Mouse (Mus musculus) left cerebral cortex, adult 9 months (tissue): Measurements from ENCODE around the gene Comt.

ENCODE experiments used
- DNase-seq, 2 experiments: peaks; one replicate each; pipeline ENCODE4 v3.0.0; 2022; ENCODE audit warnings: low spot score in 2 of 2

The Comt gene

DNA sequence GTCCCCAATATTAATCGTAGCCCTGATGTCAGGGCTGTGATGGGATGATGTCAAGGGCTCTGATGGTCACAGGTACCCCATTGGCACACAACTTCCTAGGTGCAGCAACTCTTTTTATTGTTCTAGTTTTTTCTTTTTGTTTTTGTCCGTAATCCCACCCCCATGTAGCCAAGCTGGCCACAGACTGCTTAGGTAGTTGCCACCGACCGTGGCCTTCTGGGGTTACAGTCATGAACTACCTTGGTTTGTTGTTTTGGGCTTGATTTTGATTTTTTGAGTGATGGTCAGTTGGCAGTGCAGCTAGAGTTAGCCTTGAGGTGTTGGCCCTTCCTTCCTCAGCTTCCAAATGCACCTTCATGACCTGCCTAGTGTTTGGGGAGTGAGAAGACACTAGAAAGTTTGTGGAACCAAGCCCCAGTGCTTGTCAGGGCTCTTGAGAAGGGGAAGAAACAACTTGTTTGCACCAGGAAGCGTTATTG, at the start of gene Comt:
Gene Comt (minus strand): TSS at position 51 of the 479 bp plus-strand sequence.
- DNase-seq = no peak

DNA sequence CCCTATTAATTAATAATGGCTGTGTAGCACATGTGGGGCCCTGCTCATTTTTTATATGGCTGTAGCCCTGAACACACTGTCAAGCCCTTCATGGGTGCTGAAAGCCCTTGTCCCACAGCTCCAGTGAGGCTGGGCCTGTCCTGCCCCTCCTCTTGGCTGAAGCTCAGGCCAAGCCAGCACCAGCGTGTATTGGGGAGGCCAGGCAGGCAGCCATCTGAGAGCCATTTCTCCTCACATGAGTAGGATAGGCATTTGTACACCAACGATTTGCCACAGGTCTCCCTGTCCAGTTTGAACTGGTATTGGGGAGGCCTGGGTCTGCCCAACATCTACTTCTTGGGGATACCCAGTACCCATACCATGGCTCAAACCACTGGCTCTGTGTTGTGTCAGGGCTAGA, 47.4 kb upstream of the Comt start:
- no peak for DNase-seq

DNA sequence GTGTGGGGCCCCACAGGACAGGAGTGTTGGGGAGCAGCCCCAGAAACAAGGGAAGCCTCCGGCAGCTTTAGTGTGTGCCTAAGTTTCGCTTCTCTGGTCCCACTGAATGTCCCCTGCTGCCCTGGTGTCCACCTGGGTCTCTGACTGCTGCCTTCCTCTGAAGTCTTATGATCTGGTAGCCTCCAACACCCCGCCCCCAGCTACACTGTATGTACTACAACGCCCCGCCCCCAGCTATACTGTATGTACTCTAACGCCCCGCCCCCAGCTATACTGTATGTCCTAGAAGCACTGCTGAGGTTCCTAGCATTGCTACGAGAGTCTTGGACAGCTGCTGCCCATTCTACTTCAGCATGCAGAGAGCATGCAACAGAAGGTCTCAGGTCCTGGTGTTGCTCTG, 46.3 kb upstream of the Comt start:
- DNase-seq = no peak

DNA sequence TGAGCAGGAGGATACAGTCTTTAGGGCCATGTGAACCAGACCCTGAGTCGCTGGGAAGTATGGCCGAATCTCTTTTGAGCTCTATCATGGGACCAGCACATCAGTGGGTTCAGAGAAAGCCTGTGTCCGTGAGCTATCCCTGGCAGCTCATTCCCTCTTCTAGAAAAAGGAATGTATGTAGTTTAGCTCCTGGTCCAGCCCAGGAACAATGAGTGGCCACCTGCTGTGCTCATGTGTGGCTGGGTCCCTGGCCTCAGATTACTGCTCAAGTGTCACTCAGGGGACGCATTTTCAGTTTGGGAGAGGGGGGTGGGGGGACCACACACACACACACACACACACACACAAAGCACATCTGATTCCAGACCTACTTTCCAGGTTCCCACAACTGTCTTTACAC, 45.8 kb upstream of the Comt start:
- DNase-seq = no peak

DNA sequence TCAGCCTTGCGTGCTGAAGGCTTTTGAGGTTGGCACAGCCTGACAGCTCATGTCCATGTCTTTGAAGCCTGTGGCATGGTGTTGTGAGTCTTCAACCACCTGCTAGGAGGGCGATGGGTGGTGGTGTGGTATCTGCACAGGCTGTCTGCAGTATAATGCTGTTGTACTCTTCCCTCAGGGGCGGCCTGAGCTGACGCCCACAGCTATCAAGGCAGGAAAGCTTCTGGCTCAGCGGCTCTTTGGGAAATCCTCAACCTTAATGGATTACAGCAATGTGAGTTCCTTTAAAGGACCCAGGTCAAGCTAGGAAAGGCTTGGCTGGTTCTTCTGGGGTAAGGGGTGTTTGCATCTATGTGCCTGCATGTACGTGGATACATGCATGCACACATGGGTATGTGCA, 45.3 kb upstream of the Comt start:
- no peak for DNase-seq

DNA sequence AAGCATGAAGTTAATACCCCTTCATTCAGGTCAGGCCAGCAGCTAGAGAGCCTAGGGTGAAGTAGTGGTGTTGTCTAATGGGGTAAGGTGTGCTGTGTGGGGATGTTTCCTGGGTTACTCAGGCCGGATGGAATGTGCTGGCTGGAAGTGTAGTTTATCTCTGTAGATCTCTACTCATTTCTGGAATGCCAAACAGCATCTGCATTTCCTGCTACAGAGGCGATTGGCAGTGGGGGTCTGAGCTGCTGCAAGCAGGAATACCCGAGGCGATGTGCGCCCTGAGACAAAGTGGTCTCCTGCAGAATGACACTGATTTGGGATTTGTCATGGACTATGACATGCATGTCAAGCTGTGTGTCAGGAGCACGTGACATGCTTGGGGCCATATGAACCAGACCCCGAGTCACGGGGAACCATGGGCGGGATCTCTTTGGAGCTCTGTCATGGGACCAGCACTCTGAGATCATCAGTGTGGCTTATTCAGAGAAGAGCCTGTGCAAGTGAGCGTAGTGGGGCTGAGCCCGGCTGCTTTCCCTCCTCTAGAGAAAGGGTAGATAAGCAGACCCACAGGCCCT, 44.8 kb upstream of the Comt start:
- DNase-seq = no peak

DNA sequence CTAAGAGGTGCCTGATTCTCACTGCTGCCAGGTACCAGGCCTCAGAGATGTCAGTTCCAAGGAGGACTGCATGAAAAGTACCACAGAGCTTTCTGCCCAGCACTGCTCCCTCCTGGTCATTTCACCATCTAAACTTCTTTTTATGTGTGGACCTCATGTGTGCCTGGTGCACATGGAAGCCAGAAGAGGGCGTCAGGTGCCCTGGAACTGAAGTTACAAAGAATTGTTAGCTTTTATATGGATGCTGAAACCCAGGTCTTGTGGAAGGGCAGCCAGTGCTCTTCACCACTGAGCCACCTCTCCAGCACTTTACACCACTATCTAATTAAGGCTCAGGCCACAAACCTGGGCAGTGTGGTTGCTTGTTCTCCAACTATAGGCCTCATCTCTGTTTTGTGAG, 44.2 kb upstream of the Comt start:
- DNase-seq = no peak

DNA sequence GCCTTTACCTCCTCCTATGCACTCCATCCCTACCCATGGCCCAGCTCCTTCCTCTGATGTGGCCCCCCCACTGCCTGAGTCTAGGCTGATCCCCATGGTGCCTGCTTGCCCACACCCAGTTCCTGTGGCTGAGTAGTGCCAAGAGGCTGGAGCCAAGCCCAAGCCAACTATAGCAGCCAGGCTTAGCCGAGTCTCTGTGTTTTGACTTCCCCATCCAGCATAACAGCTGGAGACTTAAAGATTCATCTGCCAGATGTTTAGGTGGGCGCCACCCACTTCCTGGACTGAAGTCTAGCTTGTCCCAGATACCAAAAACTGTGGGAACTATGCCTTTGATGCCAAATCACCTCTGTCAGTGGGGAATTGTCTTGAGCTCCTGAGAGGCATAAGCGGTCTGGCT, 37.6 kb upstream of the Comt start:
- peak in 1 of 2 experiments; percentile 44 for DNase-seq

DNA sequence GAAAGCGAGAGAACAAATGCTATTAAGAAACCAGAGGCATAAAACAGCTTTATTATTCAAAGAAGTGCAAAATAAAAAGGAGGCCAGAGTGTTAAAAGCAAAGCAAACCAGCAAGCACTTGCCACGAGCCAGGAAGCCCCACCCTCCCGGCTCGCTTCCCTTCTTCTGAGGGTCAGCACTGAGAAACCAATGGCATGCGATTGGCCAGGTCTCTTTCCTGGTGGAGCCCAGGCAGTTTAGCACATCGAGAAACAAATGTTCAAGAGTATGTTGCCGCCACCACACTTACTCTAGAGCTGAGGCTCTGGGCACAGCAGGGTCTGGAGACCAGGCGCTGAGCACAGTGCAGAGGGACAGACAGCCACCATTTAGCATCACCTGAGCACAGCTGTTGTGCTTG, 35.9 kb upstream of the Comt start:
- no peak for DNase-seq

DNA sequence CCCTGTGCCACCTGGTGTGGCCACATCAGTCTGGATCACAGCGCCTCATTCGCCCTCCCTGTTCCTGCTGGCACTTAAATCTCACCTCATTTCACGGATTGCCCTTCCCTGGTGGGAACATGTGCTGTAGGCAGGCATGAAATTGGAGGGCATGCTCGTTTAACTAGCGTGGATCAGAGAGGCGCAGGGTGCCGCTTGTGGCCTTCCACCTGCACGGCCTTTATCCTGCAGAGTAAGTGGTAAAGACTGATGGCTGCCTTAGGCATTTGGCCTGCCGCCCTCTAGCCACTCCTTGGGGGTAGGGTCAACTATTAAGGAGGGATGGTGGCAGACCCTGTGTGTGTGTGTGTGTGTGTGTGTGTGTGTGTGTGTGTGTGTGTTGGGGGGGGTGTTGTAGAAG, 35.4 kb upstream of the Comt start:
- DNase-seq = no peak

DNA sequence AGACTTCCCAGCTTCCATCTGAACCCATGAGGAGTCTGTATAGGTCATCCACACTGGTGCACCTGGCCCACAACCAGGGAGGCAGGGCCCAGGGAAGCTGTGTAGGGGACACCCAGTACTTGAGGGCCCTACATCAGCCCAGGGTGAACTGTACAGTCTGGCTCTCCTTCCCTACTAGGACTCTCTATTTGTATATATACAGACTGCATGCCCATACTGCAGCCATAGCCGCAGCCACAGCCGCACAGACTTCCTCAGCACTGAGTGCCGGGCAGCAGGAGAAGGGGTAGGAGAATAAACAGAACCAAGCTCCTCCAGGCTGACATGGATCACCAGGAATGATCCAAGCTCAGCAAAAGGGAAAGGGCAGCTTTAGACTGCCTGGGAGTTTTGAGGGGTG, 34.2 kb upstream of the Comt start:
- DNase-seq = no peak

DNA sequence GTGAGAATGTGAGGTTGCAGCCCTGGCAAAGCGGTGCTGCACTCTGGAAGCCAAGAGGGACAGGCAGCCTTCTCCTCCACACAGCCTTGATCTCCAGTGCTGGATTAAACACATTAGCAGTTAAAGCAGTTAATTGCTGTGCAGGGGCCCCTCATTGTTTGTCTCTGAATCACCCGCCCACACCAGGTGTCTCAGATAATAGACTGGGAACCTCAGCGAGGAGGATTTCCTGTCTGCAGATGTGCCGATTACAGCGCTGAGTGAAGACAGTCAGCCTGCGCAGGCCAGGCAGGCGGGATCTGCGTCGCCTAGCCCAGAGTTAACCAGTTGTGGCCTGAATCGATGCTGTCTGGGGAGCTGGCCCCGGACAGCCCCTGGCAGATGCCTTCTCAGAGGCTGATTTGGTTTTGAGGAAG, 33.3 kb upstream of the Comt start:
- DNase-seq = no peak

DNA sequence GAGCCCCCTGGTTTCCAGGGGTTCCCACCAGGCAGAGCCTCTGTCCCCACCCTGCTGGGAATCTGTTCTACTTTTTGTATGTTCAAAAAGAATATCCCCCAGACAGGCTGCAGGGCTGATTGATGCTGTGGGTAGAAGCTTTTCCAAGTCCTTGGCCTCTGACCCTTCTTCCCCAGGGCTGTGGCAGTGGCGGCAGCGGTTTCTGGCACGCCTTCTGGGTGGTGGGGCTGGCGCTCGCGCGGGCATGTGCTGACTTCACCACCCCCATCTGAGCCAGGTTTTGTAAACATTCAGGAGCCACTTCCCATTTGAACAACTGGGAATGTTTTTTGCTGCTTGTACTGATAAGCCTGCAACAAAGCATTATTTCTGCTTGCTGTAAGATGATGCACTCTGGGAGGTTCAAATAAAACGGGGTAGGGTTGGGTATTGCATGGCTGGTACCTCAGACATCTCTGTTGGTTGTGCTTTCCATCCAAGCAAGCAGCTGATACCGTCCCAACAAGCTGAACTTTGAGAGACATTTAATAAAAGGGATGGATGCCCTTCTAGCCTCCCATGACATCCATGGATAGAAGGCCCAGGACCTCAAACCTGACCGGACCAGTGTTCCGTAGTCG, 32.8 kb upstream of the Comt start:
- DNase-seq = no peak

DNA sequence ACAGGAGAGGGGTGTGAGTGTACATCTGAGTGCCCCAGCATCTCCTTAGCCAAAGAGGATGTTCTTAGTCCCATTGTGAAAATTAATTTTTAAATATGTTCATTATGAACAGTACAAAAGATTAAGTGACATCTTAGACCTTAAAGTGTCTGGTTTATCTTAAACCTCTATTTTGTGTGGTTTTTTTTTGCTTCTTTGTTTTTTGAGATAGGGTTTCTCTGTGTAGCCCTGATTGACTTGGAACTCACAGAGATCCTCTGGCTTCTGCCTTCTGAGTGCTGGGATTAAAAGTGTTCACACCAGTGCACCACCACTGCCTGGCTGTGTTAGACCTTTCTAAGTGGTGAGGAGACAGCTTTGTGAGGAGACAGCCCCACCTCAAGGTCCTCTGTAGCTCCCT, 32.0 kb upstream of the Comt start:
- no peak for DNase-seq

DNA sequence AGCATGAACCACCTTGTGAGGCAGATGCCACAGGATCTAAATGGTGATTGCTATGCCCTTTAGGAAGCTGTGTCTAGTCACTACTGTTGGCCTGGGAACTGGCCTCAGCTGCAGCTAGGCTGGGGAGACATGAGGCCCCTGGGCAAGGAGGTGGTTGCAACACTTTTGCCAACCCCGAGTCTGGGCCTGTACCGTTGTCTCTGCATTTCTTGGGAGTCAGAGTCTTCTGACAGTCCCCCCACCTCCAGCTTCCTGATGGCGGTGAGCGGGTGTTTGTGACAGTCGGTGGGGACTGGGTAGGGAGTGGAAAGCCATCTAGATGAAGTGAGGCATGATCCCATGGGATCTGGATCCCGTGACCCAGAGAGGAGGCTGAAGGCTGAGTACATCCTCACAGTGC, 28.8 kb upstream of the Comt start:
- no peak for DNase-seq

DNA sequence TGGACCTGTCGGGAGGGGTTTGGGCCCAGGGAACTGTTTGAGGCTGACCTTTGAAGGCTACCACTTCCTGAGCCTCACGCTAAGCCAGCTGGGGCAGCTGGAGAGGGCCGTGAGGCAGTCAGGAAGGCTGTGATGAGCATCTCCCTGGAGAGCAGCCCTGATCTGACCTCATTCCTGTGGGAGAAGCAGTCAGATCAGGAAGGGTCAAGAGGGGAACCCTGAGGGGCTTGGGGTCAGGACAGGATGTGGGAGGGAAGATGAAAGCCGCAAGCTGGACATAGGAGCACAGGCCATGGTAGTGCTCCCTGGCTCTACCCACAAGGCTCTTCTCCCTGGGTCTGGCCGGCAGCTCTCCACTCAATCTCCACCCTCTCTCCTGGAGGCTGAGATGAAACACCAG, 27.2 kb upstream of the Comt start:
- DNase-seq = no peak

DNA sequence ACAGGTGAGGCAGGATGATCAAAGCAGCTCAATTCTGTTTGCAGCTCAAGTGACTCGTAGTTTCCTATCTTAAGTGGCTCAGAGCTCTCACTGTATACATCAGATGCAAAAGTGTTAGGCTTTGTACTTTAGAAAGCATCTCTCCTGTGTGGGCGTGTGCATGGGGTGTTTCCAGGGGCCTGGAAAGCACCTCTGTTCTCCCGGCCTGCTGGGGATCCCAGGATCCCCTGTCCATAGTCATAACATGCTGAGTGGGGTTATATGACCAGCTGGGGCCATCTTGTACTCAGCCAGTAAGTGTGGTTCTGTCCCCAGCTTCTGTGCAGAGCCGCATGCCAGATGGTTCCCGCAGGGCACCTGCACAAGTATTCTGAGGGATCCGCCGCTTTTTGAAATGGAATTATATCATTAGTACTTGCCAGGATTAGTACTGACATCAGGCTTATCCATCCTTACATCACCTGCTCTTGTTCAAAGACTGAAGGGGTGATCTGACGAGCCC, 25.8 kb upstream of the Comt start:
- DNase-seq = peak in 1 of 2 experiments; percentile 59

DNA sequence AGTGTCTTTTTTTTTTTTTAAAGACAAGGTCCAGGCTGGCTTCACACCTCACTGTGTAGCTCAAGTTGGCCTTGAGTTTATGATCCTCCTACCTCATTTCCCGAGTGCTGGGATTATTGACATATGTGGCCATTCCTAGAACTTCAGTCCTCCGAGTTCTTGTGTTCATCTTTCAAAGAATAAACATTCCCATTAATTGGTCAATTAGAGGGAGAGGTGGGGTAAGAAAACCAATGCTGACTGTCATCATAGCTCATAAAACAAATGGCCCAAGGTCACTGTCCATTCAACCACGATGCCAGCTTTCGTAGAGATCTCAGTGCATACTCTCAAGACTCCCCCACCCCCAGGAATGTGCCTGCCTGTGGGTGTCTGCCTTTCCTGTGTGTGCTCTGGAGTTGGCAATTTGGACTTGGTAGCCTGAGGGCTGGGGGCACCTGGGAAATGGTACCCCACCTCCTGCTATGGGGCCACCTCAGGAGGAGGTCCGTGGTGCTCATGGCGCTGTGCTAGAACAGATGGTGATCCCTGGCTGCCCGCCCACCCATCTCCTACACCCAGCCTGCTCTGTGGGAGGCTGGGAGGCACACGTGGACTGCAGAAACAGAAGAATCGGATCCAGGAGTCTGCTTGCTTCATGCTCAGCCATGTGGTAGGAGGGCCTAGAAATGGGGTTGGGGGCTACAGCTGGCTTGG, 25.0 kb upstream of the Comt start:
- peak in 1 of 2 experiments; percentile 81 for DNase-seq

DNA sequence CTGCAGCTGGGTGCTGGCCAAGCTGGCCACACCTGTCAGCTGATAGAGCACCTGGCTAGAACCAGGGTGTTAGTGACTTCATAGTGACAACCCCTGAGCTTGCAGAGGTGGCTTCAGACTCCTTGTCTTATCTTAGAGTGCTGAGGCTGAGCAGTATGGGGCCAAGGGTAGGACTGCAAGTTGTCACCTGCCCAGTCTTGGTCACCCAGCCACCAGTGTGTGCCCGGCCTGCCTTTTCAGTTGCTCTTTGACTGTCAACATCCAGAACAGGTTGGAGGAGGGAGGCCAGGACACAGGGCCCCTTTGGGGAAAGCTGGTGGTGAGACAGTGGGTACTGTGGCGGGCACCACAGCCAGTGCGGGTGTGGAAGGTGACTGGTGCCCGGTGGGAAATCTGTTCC, 22.4 kb upstream of the Comt start:
- no peak for DNase-seq

DNA sequence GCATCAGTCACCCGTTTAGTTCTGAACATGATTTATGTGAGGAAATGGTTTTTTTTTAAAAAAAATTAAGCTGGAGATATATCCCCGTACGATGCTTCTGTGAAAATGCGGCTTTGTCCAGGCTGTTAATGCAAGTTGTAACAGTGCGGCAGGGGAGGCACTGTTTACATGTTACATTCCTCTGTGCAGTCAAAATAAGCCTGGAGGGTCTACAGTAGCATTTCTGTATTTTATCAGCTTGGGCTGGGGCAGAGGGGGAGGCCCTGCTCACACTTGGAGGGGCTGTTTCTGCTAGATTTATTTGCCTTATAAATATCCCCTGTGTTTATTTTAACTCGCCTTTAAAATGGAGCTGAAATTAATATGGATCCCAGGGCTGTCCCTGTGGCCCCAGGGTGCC, 21.5 kb upstream of the Comt start:
- no peak for DNase-seq

DNA sequence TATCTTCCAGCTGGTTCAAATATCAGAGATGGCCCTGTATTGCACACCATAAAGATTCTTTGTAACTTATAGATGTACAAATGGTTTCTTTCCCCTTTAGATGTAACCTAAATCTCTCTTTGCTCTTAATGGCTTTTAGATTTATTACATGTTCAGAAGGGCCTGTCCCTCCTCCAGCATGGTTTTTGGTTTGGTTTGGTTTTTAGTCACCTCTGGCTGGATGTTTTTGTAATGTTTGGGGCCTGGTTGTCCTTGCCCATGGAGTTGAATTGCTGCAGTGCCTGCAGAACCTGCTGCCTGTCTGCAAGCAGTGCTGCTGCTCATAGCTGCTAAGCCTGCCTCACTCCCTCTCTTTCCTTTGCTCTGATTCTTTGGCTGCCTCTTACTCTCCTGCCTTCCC, 20.6 kb upstream of the Comt start:
- DNase-seq = no peak

DNA sequence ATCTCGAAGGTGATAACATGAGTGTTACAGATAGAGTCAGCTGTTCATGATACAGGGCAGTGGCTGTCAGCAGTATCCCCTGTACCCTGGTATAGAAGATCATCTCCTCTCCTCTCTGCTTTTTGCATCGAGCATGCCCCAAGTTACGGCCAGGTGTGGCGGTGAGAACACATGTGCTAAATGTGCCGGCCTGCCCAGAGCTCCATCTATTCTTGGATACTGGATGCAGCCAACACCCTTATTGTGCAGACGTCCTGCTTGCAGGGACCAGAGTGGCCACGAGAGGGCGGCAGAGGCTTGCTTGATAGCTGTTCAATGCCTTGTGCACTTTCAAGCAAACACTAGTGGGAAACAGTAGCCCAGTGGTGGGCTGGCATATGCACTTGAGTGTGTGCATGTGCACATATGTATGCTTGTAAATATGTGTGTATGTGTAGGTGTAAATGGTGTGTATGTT, 16.8 kb upstream of the Comt start:
- DNase-seq = peak; percentile 73 to 99

DNA sequence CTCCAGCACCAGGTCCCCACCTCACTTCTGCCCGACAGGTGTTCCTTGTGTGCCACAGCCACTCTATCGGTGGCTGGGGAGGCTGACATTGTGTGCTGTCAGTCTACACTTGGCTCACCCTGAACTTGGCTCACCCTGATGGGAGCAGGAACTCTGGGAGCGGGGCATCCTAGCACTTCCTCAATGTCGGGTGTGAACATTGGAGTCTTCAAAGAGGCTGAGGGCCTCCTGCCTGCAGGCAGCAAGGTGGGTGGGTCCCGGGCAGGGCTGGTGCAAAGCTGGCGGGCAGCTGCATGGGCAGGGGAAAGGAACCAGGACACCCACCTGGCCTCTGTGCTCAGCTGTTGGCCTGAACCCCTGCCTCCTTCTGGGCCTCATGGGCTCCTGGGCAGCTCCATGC, 9.5 kb upstream of the Comt start:
- no peak for DNase-seq
